Mouse (Mus musculus) ovary, postnatal 10 days (tissue): ENCODE results near the gene Shank1.

Experiments used
- DNase-seq: peaks from one replicate; pipeline ENCODE4 v3.0.0; 2022; ENCODE audit warnings: low spot score

Shank1 gene

GRCm38 (mm10) chr7:44304775-44305641, 5.0 kb upstream of the Shank1 start:
- peak; percentile 92 for DNase-seq

GRCm38 (mm10) chr7:44305686-44306085, 4.4 kb upstream of the Shank1 start:
- DNase-seq: no peak

GRCm38 (mm10) chr7:44306516-44307240, 3.4 kb upstream of the Shank1 start, which contains the start of gene Clec11a:
Clec11a (minus strand) TSS chr7:44306902.
- DNase-seq: no peak

GRCm38 (mm10) chr7:44307261-44308020, 2.6 kb upstream of the Shank1 start:
- DNase-seq: no peak

DNA sequence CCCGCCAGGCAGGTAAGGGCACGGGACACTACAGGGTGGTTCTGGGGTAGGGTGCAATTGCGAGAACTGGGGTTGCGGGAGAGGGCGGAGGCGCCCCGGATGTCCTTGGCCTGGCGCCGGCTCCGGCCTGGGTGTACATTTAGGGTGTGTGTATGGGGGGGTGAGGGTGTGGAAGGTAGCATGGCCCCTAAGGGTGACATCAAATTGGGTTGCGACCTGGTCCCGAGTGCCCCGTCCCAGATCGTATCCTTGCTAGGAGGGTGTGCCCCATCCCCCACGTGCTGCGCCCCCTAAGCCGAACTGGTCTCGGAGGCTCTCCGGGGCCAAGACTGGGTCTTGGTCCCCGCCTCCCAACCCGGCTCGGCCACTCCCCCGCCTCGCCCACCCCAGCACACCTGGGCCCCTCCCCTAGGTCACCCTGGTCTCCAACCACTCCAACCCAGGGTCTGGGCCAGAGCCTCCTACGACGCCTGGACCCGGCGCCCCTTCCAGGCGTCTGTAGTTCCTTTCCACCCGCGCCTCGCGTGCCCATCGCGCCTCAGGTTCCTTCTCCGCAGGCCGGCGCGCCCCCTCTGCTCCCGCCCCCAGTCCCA, 328 bp downstream of the Shank1 start:
- no peak for DNase-seq

DNA sequence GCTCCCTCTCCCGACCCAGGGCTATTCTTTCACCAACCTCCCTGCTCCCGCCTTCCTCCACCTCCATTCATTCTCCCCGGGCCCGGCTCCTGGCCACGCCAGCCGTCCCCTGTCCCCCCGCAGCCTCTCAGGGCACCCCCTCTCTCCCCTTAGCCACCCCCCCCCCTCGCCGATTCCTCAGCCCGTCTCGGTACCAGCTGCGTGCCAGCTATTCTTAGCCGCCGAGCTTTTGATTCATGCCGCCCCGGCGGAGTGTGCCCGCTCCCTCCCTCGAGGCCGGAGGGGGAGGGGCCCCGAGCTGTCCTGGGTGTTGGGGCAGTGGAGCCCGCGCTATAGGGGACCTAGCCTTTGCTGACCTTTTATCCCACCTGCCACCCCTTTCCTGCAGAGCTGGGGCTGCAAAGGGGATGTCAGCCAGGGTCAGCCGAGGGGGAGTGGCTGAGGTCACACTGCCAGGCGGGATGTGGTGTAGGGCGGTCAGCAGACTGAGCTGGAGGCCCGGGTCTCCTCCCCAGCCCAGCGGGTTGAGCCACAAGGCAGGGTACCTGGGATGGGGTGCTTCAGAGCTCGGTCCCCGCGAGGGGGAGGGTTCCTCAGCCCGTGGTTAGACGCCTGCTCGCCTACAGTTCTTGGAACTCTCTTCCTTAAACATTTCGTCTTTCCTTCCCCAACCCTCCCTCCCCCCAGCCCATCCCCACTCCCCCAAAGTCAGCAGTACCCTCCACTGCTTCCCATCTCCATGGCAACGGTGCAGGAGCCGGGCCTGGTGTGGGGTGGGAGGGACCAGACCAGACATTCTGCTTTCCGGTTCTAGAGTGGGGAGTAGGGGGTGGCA, 1.0 kb downstream of the Shank1 start:
- DNase-seq: no peak

GRCm38 (mm10) chr7:44311713-44312304, 1.8 kb downstream of the Shank1 start:
- no peak for DNase-seq

DNA sequence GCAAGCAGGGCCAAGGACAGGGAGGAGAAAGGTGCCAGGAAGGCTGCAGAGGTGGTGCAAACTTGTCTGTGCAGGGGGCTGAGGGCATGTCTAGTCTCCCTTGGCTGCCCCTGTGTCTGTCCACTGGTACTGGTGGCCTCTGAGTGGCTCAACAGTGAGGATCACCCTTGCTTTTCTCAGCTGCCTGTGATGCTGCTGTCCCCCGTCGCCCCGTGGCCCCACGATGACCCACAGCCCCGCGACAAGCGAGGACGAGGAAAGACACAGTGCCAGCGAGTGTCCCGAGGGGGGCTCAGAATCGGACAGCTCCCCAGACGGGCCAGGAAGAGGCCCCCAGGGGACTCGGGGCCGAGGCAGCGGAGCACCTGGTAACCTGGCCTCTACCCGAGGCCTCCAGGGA, 2.4 kb downstream of the Shank1 start:
- DNase-seq: no peak

- no peak for DNase-seq
Observed at GRCm38 (mm10) chr7:44317913-44318312, 7.9 kb downstream of the Shank1 start.

GRCm38 (mm10) chr7:44320886-44321285, 10.8 kb downstream of the Shank1 start:
- DNase-seq: no peak

DNA sequence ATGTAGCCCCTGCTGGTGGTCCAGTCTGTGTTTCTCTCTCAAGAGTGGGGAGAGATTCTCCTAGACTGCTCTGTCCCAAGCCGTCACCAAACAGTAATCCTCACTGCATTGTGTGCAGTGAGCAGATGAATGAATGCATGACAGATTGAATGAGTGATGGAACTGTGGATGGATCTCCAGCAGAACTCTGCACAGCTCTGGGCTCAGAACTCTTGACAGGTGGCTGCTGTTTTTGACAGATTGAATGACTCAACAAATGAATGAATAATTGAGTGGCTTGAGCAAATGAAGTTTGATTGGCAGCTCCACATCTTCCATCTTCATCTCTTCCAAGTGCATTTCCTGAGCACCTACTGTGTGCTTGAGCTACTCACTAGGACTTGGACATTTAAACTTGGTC, 12.2 kb downstream of the Shank1 start:
- no peak for DNase-seq

- no peak for DNase-seq
Observed at GRCm38 (mm10) chr7:44326614-44327013, 16.6 kb downstream of the Shank1 start.

DNA sequence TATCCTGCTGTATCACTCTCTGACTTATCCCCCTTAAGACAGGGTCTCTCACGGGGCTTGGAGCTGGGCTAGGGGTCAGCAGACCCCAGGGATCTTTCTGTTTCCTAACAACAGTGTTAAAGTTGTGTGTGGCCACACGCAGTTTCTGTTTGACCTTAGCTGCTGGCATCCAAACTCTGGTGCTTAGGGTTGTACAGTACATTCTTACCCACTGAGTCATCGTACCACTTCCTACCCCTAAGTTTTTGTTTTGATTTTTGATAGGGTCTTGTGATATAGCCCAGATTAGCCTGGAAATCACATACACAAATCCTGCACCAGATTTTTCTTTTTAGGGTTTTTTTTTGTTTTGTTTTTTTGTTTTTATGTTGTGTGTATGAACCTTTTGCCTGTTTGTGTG, 22.3 kb downstream of the Shank1 start:
- no peak for DNase-seq

- DNase-seq: no peak
Observed at GRCm38 (mm10) chr7:44334139-44334538, 24.1 kb downstream of the Shank1 start.

DNA sequence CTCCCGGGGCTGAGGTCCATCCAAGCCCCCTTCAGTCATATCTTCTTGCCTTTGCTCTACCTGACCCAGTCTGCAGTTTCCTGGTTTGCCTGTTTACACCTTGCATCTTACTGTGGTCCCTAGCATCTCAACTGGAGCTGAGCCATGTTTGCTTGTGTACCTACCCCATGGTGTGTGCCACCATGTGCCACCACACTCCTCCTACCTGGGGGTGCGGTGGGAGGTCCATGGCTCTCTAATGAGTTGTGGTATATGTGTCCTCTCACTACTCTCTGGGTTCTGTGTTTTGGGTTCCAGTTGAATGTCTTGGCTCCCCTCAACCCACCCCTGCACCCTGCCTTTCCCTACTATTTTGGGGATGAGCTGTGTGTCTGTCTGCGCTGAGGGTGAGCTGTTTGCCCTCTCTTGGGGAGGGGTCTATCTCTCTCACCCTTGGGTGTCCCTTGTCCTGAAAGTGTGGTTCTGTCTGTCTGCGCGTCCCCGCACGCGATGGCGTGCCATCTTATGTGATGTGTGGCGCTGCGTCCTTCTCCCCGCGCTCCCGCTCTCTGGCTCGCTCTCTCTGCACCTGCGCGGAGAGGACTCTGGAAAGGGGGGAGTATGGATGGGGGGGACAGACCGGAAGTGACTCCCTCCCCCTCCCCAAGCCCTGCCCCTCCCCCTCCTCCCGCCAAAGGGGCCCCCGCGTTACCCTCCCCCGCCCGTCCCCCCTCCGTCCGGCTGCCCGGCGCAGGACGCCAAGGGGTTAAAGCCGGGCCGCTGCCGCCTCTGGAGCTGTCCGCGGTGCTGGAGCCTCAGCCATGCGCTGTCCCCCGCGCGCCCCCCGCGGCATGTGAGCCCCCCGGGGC, 25.2 kb downstream of the Shank1 start:
- no peak for DNase-seq

DNA sequence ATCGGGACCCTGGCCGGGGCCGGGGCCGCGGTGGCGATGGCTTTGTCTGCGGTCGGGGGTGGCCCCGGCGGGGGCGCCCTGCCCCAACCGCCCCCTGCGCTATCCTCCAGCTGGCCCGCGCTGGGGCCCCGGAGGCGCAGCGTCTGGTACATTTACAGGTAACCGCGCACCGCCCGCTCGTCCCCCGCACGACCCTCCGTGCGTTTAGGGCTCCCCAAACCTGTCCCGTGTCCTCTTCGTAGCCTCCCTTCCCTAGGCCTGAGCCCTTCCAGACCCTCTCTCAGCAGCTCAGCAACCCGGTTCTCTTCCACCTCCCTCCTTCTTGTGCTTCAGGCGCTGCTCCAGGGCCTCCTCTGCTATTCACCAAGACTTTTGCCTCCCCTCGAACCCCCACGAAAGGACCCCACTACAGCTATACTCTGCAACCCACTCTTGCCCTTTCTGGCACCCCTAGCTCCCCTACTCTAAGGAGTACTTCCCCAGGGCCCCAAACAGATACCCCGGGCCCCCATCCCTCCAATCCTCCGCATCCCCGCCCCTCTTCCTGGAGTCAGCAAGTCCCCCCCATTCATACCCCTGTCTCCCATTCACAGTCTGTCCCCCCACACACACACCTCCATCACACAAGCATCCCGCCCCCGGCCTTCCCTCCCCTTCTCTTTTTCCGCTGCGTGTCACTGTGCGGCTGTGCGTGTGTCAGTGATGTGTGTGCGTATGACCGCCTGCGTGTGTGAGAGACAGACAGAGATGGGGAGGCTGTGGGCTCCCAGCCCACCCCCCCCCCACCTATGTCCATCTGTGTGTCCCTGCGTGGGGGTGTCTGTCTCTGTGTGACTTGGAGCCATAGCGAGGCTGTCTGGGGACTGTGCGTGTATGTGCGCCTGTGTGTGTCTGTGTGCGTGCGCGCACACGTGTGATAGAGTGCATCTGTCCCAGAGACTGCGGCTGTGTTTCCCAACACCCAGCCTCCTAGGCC, 26.3 kb downstream of the Shank1 start:
- DNase-seq: no peak

GRCm38 (mm10) chr7:44337121-44337849, 27.2 kb downstream of the Shank1 start:
- no peak for DNase-seq

DNA sequence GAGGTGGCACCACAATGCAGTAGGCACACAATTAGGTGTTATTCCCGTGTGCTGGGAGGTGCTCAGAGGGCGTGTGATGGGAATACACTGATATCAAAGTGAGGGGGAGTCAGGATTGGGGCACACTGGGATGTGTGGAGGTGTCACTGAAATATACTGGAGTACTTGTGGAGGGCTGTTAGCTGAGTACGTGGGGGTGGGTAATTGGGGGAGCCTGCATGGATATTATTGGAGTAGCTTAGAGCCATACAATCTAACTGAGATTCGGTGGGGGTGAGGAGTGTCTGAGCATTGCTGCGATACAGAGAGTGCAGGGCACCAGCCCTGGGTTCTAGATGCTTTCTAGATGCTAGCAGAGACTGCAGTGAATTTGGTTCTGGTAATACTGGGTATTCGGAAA, 30.2 kb downstream of the Shank1 start:
- no peak for DNase-seq
